Mouse (Mus musculus): ENCODE data around the gene Nek5.

GRCm38 (mm10) chr8:22147706-22148366, 23.0 kb upstream of the Nek5 start:
- no peak for TF ChIP-seq CTCF (IDR thresholded peaks at IDR 0.05; ENCODE audit: control insufficient read depth, insufficient read depth, low read length)
- no peak for TF ChIP-seq POLR2A (IDR thresholded peaks at IDR 0.05; ENCODE audit: borderline replicate concordance, control insufficient read depth, low read depth, low read length)
